Mouse (Mus musculus): Measurements from ENCODE around the gene Hormad2.

GRCm38 (mm10) chr11:4298615-4299014 lies 142.3 kb downstream of the Hormad2 start:
- TF ChIP-seq CTCF (IDR thresholded peaks at IDR 0.05 in 2 of 3, conservative IDR thresholded peaks at IDR 0.05 in 1 of 3; ENCODE audit: control insufficient read depth in 1 of 3, insufficient read depth in 1 of 3, low read depth in 2 of 3, low read length in 3 of 3, poor library complexity in 1 of 3, severe bottlenecking in 1 of 3) (no peak), JUND (IDR thresholded peaks at IDR 0.05; ENCODE audit: low read depth, low read length) (no peak), KAT2A (conservative IDR thresholded peaks at IDR 0.05; ENCODE audit: low read depth, low read length) (no peak), SIN3A (IDR thresholded peaks at IDR 0.05; ENCODE audit: low read length) (no peak), ELF1 (IDR thresholded peaks at IDR 0.05; ENCODE audit: low read depth, low read length) (no peak), MEF2A (IDR thresholded peaks at IDR 0.05; ENCODE audit: extremely low read depth, insufficient replicate concordance, low read depth, low read length, poor library complexity, severe bottlenecking) (no peak), ZC3H11A (IDR thresholded peaks at IDR 0.05; ENCODE audit: low read depth, low read length) (no peak), E2F4 (IDR thresholded peaks at IDR 0.05; ENCODE audit: borderline replicate concordance, low read depth, low read length) (no peak), UBTF (IDR thresholded peaks at IDR 0.05; ENCODE audit: borderline replicate concordance, insufficient read depth, low read depth, low read length) (no peak), NELFE (IDR thresholded peaks at IDR 0.05; ENCODE audit: low read depth, low read length) (no peak), MXI1 (IDR thresholded peaks at IDR 0.05; ENCODE audit: low read depth, low read length) (no peak)
